Mouse (Mus musculus): Measurements from ENCODE around the gene Nfatc2. TPM values are rescaled to one million over a fixed set of nuclear protein-coding genes. Genes with fewer than 3 reads are reported as not detected.

The Nfatc2 gene
- polyA plus RNA-seq, 1 experiment = 4.2 TPM

DNA sequence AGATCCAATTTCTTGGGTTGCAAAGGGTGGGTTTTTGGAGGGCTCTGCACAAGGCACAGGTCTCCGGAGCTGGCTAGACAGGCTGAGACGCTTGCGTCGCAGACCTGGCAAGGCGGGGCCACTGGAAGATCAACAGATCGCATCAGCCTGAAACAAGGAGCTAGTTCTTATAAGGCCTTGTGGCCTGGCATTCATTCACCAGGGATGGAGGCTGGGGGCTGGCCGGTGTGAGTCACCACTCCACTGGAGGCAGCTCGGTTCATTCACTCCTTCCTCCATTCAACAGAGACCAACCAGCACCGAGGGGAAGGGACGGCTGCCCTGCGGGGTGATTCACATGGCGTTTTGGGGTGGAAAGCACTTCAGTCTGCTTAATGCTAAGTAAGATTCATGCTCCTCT, 52.1 kb downstream of the Nfatc2 start:
- peak; percentile 15 for DNase-seq (ENCODE audit: low read depth)
- TF ChIP-seq CTCF (IDR thresholded peaks at IDR 0.05; ENCODE audit: borderline replicate concordance, extremely low read depth, insufficient read depth, insufficient read length) = no peak

DNA sequence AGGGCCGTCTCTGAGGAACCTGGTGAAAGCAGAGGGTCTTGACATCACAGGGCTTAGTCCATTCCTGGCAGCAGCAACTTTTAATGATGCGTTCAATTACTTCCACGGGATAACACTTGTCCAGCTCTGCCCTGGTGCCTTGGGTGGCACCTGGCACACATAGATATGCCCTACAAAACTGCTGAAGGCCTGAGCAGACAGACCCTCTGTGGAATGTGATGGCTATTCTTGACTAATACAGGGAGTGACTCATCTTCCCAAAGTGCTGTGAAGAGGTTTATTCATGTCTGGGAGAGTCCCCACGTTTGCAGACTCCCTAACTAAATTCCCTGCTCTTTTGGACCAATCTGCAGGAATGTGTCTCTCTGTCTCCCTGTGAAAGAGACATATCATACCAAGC, 53.4 kb downstream of the Nfatc2 start:
- DNase-seq (ENCODE audit: low read depth) = no peak
- TF ChIP-seq CTCF (IDR thresholded peaks at IDR 0.05; ENCODE audit: borderline replicate concordance, extremely low read depth, insufficient read depth, insufficient read length) (no peak), POLR2A (IDR thresholded peaks at IDR 0.05; ENCODE audit: borderline replicate concordance, extremely low read depth, insufficient read depth, insufficient read length, poor library complexity, severe bottlenecking) (no peak)

DNA sequence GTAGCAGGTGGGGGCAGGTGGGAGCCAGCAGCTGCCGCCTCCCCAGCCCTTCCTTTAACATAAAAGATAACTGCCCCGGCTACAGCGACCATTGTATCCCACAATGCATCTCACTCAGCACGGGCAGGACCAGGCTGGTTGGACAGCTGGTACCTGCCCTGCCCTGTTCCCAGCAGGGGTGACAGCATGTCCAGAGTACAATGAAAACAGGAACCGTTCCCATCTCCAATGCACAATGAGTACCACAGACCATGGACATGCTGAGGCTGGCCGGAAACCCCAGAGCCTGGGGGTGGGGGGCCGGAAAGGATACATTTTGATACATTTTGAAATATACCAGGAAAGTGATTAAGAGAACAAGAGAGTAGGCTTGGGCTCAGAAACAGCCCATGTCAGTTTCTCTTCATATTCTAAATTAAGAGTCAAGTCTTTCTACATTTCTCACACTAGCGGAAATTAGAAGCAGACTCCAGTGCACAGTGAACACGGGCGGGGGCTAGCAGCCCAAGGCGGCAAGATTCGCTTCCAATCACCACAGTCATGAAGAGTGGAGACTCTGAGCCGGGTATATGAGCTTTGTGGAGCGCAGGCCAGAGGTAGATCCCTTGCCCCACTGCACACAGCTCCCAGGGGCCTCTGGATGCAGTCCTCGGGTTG, 55.4 kb downstream of the Nfatc2 start:
- DNase-seq (ENCODE audit: low read depth) = peak; percentile 25
- TF ChIP-seq POLR2A (IDR thresholded peaks at IDR 0.05; ENCODE audit: borderline replicate concordance, extremely low read depth, insufficient read depth, insufficient read length, poor library complexity, severe bottlenecking) (no peak), CTCF (IDR thresholded peaks at IDR 0.05; ENCODE audit: borderline replicate concordance, extremely low read depth, insufficient read depth, insufficient read length) (no peak)

DNA sequence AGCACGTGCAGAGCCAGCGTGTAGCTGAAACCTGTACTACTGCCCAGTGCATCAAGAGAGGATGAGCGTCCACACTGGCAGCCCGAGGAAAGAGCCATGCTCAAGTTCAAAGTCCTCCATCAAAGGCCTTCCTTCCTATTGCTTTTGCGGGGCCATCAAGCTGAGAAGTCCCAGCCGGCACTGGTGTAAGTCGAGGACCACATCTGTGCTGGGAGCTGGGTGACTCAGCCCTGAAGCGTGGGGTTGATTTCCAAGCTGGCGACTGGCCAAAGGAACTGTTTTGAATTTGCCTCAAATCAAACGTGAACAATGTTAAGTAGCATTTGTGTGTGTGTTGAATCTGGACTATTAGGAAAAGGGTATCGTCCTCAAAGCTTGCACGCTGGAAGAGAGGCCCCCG, 57.4 kb downstream of the Nfatc2 start:
- peak; percentile 81 for DNase-seq (ENCODE audit: low read depth)
- TF ChIP-seq POLR2A (IDR thresholded peaks at IDR 0.05; ENCODE audit: borderline replicate concordance, extremely low read depth, insufficient read depth, insufficient read length, poor library complexity, severe bottlenecking) (no peak), CTCF (IDR thresholded peaks at IDR 0.05; ENCODE audit: borderline replicate concordance, extremely low read depth, insufficient read depth, insufficient read length) (no peak)

DNA sequence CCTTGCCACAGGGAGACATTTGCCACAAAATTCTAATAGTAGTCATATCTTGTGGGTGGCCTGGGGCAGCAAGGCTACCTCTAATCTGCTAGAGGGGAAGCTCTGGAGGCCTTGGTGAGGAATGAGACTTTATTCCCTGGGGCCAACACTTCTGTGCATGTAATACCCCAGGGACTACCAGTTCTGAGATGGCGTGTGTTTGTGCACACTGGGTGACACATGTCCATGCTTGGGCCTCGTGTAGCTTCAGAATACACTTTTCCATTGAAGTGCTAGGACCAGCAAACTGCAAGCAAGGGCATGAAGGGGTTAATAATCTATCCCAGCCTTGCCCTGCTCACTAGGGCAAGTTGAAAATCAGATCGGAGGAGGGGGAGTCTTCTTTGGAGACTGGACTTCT, 58.4 kb downstream of the Nfatc2 start:
- DNase-seq (ENCODE audit: low read depth) = no peak
- TF ChIP-seq CTCF (IDR thresholded peaks at IDR 0.05; ENCODE audit: borderline replicate concordance, extremely low read depth, insufficient read depth, insufficient read length) (no peak), POLR2A (IDR thresholded peaks at IDR 0.05; ENCODE audit: borderline replicate concordance, extremely low read depth, insufficient read depth, insufficient read length, poor library complexity, severe bottlenecking) (no peak)

DNA sequence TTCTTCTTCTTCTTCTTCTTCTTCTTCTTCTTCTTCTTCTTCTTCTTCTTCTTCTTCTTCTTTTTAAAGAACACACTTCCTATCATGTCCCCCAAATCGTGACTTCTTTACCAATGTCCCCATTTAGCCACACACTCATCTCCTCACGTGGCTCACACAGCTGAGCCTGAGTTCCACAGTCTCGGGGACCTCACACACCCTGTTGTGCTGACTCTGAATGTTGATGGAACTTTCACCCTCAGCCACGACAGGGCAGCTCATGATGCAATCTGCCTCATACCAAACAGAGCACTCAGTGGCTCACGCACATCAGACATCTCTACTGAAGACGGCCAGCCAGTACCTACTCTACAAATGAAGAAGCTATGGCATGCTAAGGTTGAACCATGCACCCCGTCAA, 60.2 kb downstream of the Nfatc2 start:
- TF ChIP-seq CTCF (IDR thresholded peaks at IDR 0.05; ENCODE audit: borderline replicate concordance, extremely low read depth, insufficient read depth, insufficient read length) = no peak
- no peak for TF ChIP-seq POLR2A (IDR thresholded peaks at IDR 0.05; ENCODE audit: borderline replicate concordance, extremely low read depth, insufficient read depth, insufficient read length, poor library complexity, severe bottlenecking)

DNA sequence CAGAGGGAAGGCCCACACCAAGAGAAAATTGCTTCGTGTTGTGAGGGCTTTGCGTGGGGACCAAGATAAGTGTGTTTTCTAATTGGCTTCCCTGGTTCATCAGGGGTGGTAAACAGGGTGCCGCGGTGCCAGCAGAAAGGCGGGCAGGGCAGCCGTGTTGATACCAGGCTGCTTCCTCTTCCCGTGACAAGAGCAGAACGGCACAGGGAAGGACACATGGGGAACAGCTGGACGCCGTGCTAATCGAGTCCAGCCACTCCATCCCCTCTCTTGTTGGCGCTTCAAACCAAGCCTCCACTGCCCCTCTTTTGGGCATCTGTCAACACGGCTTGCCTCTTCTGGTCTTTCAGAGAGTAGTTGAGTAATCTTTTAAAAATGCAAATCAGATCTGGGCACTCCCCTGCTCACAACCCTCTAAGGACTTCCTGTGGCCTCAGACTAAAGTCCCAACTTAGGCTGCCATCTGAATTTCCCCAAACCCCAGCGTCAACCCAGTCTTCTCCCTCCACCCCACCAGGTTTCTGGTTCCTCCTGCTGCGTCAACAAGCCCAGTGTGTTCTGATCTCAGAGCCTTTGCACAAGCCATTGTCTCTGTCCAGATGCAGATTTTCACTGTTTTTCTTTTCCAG, 61.7 kb downstream of the Nfatc2 start:
- peak; percentile 8 for DNase-seq (ENCODE audit: low read depth)
- TF ChIP-seq POLR2A (IDR thresholded peaks at IDR 0.05; ENCODE audit: borderline replicate concordance, extremely low read depth, insufficient read depth, insufficient read length, poor library complexity, severe bottlenecking) (no peak), CTCF (IDR thresholded peaks at IDR 0.05; ENCODE audit: borderline replicate concordance, extremely low read depth, insufficient read depth, insufficient read length) (no peak)

More for the DNA sequence above, 60.2 kb downstream of the Nfatc2 start:
- DNase-seq (ENCODE audit: low read depth) = no peak

DNA sequence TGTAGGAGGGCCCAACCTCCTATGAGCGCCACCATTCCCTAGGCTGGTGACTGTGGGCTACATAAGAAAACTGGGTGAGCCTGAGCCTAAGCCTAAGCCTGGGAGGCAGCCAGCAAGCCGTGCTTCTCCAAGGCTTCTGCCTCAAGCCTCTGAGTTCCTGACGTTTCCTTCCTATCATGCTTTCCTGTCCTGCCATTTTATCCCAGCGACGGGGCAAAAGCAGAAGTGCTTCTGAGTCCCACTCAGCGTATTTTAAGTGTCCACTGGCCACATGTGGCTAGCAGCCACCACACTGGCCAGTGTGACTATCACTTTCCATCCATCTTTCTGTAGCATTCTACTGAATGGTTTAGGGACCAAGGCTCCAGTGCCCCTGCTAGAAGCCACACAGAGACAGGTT, 62.4 kb downstream of the Nfatc2 start:
- DNase-seq (ENCODE audit: low read depth) = no peak
- TF ChIP-seq CTCF (IDR thresholded peaks at IDR 0.05; ENCODE audit: borderline replicate concordance, extremely low read depth, insufficient read depth, insufficient read length) (no peak), POLR2A (IDR thresholded peaks at IDR 0.05; ENCODE audit: borderline replicate concordance, extremely low read depth, insufficient read depth, insufficient read length, poor library complexity, severe bottlenecking) (no peak)

DNA sequence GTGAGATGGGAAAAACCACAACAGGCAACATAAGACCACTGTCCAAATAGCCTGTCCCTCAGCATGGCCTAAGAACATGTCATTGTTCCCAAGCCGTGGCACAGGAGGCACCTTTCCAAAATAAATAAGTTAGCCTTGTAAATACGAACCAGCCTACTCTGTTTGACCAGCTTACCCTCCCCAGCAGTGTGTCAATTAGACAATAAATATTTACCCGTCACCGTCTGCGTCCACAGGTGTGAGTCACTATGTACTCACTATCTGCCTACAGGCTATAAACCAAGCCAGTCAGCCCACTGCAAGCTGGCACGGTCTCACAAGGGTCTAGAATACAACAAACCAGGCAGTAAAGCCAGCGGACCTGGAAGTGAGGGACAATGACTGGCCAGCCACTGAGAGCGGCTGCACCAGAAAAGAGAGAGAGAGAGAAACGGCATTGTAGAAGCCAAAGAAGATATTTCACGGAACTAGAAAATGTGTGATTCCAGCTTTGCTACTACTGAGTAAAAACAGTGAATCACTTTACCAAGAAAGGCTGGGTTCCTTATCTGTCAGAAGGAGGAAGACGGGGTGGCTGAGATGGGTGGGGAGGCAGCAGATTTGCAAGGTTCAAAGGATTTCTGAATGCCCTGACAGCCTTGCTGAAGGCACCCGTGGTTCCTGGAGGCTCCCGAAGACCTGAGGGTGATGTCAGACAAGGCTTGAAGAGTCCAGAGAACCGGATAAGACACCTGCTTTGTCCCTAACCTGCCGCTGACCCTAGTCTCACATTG, 69.2 kb downstream of the Nfatc2 start:
- DNase-seq (ENCODE audit: low read depth) = no peak
- TF ChIP-seq CTCF (IDR thresholded peaks at IDR 0.05; ENCODE audit: borderline replicate concordance, extremely low read depth, insufficient read depth, insufficient read length) (no peak), POLR2A (IDR thresholded peaks at IDR 0.05; ENCODE audit: borderline replicate concordance, extremely low read depth, insufficient read depth, insufficient read length, poor library complexity, severe bottlenecking) (no peak)

DNA sequence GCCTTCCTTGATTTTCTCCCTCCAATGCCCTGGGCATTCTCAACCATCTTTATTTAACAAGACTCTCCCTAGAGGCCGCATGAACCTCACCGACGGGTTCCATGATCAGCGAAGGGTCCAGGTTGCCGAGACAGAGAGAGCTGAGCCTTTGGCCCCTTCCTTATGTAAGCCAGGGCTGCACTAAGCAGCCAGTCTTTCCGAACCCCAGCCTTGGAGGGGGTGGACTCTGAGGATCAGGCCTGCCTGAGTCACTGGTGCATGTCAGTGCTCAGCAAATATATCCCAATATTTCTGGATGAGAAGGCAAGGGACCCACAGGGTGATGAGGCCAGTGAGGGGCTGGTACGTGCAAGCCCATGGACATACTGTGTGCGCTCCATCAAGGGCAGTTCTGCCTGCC, 72.9 kb downstream of the Nfatc2 start:
- no peak for TF ChIP-seq CTCF (IDR thresholded peaks at IDR 0.05; ENCODE audit: borderline replicate concordance, extremely low read depth, insufficient read depth, insufficient read length)
- TF ChIP-seq POLR2A (IDR thresholded peaks at IDR 0.05; ENCODE audit: borderline replicate concordance, extremely low read depth, insufficient read depth, insufficient read length, poor library complexity, severe bottlenecking) = no peak
- DNase-seq (ENCODE audit: low read depth) = no peak

DNA sequence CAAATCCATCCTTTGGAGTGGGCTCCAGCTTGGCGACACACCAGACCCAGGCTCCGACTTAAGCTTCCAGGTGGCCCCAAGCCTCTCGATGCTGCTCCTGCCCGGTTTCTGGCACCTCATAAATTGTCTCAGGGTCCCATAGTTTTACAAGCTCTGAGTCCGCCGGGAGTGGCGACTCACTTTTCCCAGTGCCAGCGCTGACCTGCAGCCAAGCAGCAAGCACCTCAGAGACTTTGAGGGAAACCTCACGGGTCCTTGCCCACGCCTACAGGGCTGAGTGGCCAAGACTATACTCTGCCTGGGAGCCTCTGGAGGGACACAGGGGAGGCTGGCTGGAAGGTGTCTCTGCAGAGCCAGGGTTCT, 74.0 kb downstream of the Nfatc2 start:
- TF ChIP-seq CTCF (IDR thresholded peaks at IDR 0.05; ENCODE audit: borderline replicate concordance, extremely low read depth, insufficient read depth, insufficient read length) = no peak
- TF ChIP-seq POLR2A (IDR thresholded peaks at IDR 0.05; ENCODE audit: borderline replicate concordance, extremely low read depth, insufficient read depth, insufficient read length, poor library complexity, severe bottlenecking) = no peak
- no peak for DNase-seq (ENCODE audit: low read depth)
